Mouse (Mus musculus): Measurements from ENCODE around the gene Msln. TPM values are rescaled to one million over a fixed set of nuclear protein-coding genes. Genes with fewer than 3 reads are reported as not detected.

The Msln gene
- total and polyA plus RNA-seq, 3 experiments: not detected

DNA sequence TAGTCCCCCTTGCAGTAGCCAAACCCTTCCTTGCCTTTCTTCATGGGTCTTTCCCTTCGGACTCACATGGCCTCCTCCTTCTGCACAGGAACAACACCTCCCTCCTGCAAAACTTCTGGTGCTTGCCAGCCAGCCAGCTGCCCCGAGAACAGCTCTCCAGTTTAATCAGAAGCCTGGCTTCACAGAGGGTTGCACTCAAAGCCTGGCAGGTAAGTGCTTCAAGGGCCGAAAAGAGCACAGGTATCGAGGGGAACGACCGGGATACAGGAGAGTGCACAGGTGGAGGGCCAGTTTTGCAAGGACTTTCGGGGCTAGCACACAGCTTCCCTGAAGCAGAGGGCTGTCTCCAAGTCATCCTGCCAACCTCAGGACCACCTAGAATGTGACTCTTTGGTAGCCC lies 15.3 kb downstream of the Msln start:
- H3K4me1 ChIP-seq (ENCODE audit: control insufficient read depth in 1 of 2, insufficient read depth in 2 of 2, low read length in 2 of 2): no peaks in the 10 kb centered on the region
- H3K27me3 ChIP-seq (ENCODE audit: control insufficient read depth in 1 of 2, insufficient read depth in 2 of 2, low read length in 2 of 2): peaks cover 4% of the 10 kb centered on the region in 2 experiments; a peak in 2 of 4 replicates
- no peaks in the 10 kb centered on the region for H3K9me3 ChIP-seq (replicated peaks; ENCODE audit: insufficient read depth, low read length)
- no peaks in the 10 kb centered on the region for H3K79me2 ChIP-seq (ENCODE audit: control insufficient read depth, insufficient read depth, low read length, poor library complexity)
- no peak overlapping the region for H3K27ac ChIP-seq (ENCODE audit: control insufficient read depth, low read depth, low read length)
- H3K36me3 ChIP-seq (ENCODE audit: control insufficient read depth in 1 of 2, insufficient read depth in 2 of 2, low read length in 2 of 2): no peaks in the 10 kb centered on the region
- DNase-seq (ENCODE audit: low read depth, low spot score): no peak
- H3K9ac ChIP-seq (ENCODE audit: control insufficient read depth, low read depth, low read length, poor library complexity, severe bottlenecking): no peak overlapping the region
- H3K4me3 ChIP-seq (ENCODE audit: control insufficient read depth in 1 of 2, insufficient read depth in 1 of 2, low read depth in 2 of 2, low read length in 2 of 2): no peak overlapping the region
- TF ChIP-seq SMC3 (IDR thresholded peaks at IDR 0.05; ENCODE audit: low read depth, low read length): no peak
- no peak for TF ChIP-seq SIN3A (IDR thresholded peaks at IDR 0.05; ENCODE audit: low read length)
- no peak for TF ChIP-seq CHD2 (IDR thresholded peaks at IDR 0.05; ENCODE audit: low read length)
- TF ChIP-seq TAL1 (IDR thresholded peaks at IDR 0.05; ENCODE audit: low read length): no peak
- no peak for TF ChIP-seq RCOR1 (IDR thresholded peaks at IDR 0.05; ENCODE audit: low read depth, low read length)
- no peak for TF ChIP-seq CHD1 (IDR thresholded peaks at IDR 0.05; ENCODE audit: low read depth, low read length)
- no peak for TF ChIP-seq MXI1 (IDR thresholded peaks at IDR 0.05; ENCODE audit: low read depth, low read length)
- no peak for TF ChIP-seq UBTF (IDR thresholded peaks at IDR 0.05; ENCODE audit: borderline replicate concordance, insufficient read depth, low read depth, low read length)
- no peak for TF ChIP-seq MYB (IDR thresholded peaks at IDR 0.05; ENCODE audit: low read depth, low read length)
- TF ChIP-seq MAX (IDR thresholded peaks at IDR 0.05; ENCODE audit: low read length): no peak
- no peak for TF ChIP-seq E2F4 (IDR thresholded peaks at IDR 0.05; ENCODE audit: borderline replicate concordance, low read depth, low read length)
- TF ChIP-seq ELF1 (IDR thresholded peaks at IDR 0.05; ENCODE audit: low read depth, low read length): no peak
- no peak for TF ChIP-seq MAFK (IDR thresholded peaks at IDR 0.05; ENCODE audit: borderline replicate concordance, low read depth, low read length)
- no peak for TF ChIP-seq ZC3H11A (IDR thresholded peaks at IDR 0.05; ENCODE audit: low read depth, low read length)
- no peak for TF ChIP-seq HCFC1 (IDR thresholded peaks at IDR 0.05; ENCODE audit: low read depth, low read length)
- TF ChIP-seq GATA1 (IDR thresholded peaks at IDR 0.05; ENCODE audit: low read depth, low read length): no peak
- TF ChIP-seq MYC (IDR thresholded peaks at IDR 0.05; ENCODE audit: low read depth, low read length): no peak
- no peak for TF ChIP-seq ZMIZ1 (IDR thresholded peaks at IDR 0.05; ENCODE audit: low read depth, low read length)

DNA sequence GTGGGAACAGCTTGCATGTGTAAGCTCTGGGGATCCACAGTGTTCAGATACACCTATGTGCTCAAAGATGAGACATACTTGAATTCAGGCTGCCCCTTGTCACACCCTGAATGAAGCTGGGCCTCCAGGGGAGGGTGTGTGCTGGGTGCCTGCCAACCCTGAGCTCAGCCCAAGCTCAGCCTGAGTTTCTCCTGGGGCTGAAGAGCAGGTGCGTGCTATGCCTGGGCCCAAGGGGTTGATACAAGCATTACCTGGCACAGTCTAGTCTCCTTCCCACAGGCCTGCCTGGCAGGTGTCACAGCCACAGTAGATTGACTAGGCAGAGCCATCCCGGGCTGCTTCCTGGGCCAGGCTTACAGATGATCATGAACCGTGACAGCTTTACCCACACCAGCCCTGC lies 18.4 kb downstream of the Msln start, which contains the start of gene Mslnl:
TSS of gene Mslnl (plus strand) at position 298 of the 400 bp plus-strand sequence.
- H3K9ac ChIP-seq (ENCODE audit: control insufficient read depth, low read depth, low read length, poor library complexity, severe bottlenecking): no peak within 1 kb of the TSS
- H3K27me3 ChIP-seq (ENCODE audit: control insufficient read depth in 1 of 2, insufficient read depth in 2 of 2, low read length in 2 of 2): peaks cover 0 to 4% of the 10 kb centered on the region in 2 experiments; a peak in 1 of 4 replicates

More for the DNA sequence above, 18.4 kb downstream of the Msln start, which contains the start of gene Mslnl:
- Histone ChIP-seq H3K79me2 (ENCODE audit: control insufficient read depth, insufficient read depth, low read length, poor library complexity) (no peaks in the 10 kb centered on the region), H3K4me3 (ENCODE audit: control insufficient read depth in 1 of 2, insufficient read depth in 1 of 2, low read depth in 2 of 2, low read length in 2 of 2) (no peak within 1 kb of the TSS), H3K27ac (ENCODE audit: control insufficient read depth, low read depth, low read length) (no peak within 1 kb of the TSS), H3K4me1 (ENCODE audit: control insufficient read depth in 1 of 2, insufficient read depth in 2 of 2, low read length in 2 of 2) (no peaks in the 10 kb centered on the region), H3K36me3 (ENCODE audit: control insufficient read depth in 1 of 2, insufficient read depth in 2 of 2, low read length in 2 of 2) (no peaks in the 10 kb centered on the region), H3K9me3 (replicated peaks; ENCODE audit: insufficient read depth, low read length) (no peaks in the 10 kb centered on the region)
- no peak for DNase-seq (ENCODE audit: low read depth, low spot score)
- TF ChIP-seq SIN3A (IDR thresholded peaks at IDR 0.05; ENCODE audit: low read length): no peak
- no peak for TF ChIP-seq UBTF (IDR thresholded peaks at IDR 0.05; ENCODE audit: borderline replicate concordance, insufficient read depth, low read depth, low read length)
- TF ChIP-seq NRF1 (IDR thresholded peaks at IDR 0.05; ENCODE audit: insufficient read depth, low read depth, low read length, poor library complexity, severe bottlenecking): no peak
- TF ChIP-seq BHLHE40 (IDR thresholded peaks at IDR 0.05; ENCODE audit: borderline replicate concordance, low read depth, low read length): no peak
- TF ChIP-seq MAX (IDR thresholded peaks at IDR 0.05; ENCODE audit: low read length): no peak
- no peak for TF ChIP-seq MYB (IDR thresholded peaks at IDR 0.05; ENCODE audit: low read depth, low read length)
- TF ChIP-seq ZKSCAN1 (IDR thresholded peaks at IDR 0.05; ENCODE audit: low read depth, low read length): no peak
- no peak for TF ChIP-seq CTCF (IDR thresholded peaks at IDR 0.05 in 2 of 3, conservative IDR thresholded peaks at IDR 0.05 in 1 of 3; ENCODE audit: control insufficient read depth in 1 of 3, insufficient read depth in 1 of 3, low read depth in 2 of 3, low read length in 3 of 3, poor library complexity in 1 of 3, severe bottlenecking in 1 of 3)
- no peak for TF ChIP-seq POLR2AphosphoS2 (IDR thresholded peaks at IDR 0.05; ENCODE audit: low read length)
- TF ChIP-seq KAT2A (conservative IDR thresholded peaks at IDR 0.05; ENCODE audit: low read depth, low read length): no peak
